ENCODE assay signal across 8 mouse cellular contexts in genomic region chr11:51635127-51635524, GRCm38 (mm10). TPM values are rescaled to one million over a fixed set of nuclear protein-coding genes. Genes with fewer than 3 reads are reported as not detected.
DNase-seq lines count a peak whose midpoint lies in the region; ATAC-seq and TF ChIP-seq lines count a peak whose summit lies in the region.

No protein-coding gene starts in this region.

- peak overlapping the region; percentile 57 for H3K4me2 ChIP-seq in kidney, embryonic 14.5 days (replicated peaks; ENCODE audit: low read depth, low read length)
- H3K4me2 ChIP-seq in hindbrain, embryonic 13.5 days, result peak overlapping the region; percentile 74
- peak overlapping the region; percentile 91 for H3K4me2 ChIP-seq in midbrain, embryonic 12.5 days (replicated peaks)

- no peak for TF ChIP-seq POLR2A in bone marrow macrophage, adult 2 months (IDR thresholded peaks at IDR 0.05; ENCODE audit: borderline replicate concordance, low read depth, low read length)

- peak overlapping the region; percentile 51; the same call in 1 of the 2 replicates for H3K27ac ChIP-seq in kidney, embryonic 14.5 days (ENCODE audit: low read depth, low read length)
- peak overlapping the region; percentile 83 for H3K27ac ChIP-seq in bone marrow macrophage, adult 2 months (ENCODE audit: insufficient read depth, low read depth, low read length)
- peak overlapping the region; percentile 86 for H3K27ac ChIP-seq in hindbrain, embryonic 13.5 days
- peak overlapping the region; percentile 71; the same call in 1 of the 2 replicates for H3K27ac ChIP-seq in midbrain, embryonic 12.5 days (replicated peaks)

- 19% methylated on average over 6 of the region's 6 CpGs for WGBS in kidney, embryonic 14.5 days
- WGBS in hindbrain, embryonic 13.5 days, result 22% methylated on average over 6 of the region's 6 CpGs
- WGBS in midbrain, embryonic 12.5 days, result 21% methylated on average over 6 of the region's 6 CpGs

- ATAC-seq in kidney, embryonic 14.5 days (ENCODE audit: low FRiP score, low TSS enrichment), result no peak
- peak; percentile 25 for ATAC-seq in hindbrain, embryonic 13.5 days (ENCODE audit: low FRiP score)
- ATAC-seq in midbrain, embryonic 12.5 days (ENCODE audit: low FRiP score, low read depth), result no peak

- peak overlapping the region; percentile 71 for H3K4me3 ChIP-seq in kidney, embryonic 14.5 days (ENCODE audit: low read length)
- H3K4me3 ChIP-seq in bone marrow macrophage, adult 2 months (ENCODE audit: insufficient read depth, low read length), result peak overlapping the region; percentile 90
- peak overlapping the region; percentile 77 for H3K4me3 ChIP-seq in hindbrain, embryonic 13.5 days
- H3K4me3 ChIP-seq in midbrain, embryonic 12.5 days, result peak overlapping the region; percentile 75

- H3K9me3 ChIP-seq in kidney, embryonic 14.5 days (ENCODE audit: control insufficient read depth, low read length), result no peaks in the 10 kb centered on the region
- no peaks in the 10 kb centered on the region for H3K9me3 ChIP-seq in hindbrain, embryonic 13.5 days
- H3K9me3 ChIP-seq in midbrain, embryonic 12.5 days, result no peaks in the 10 kb centered on the region

- H3K4me1 ChIP-seq in kidney, embryonic 14.5 days (ENCODE audit: control insufficient read depth, insufficient read depth, low read length), result peaks cover 20% of the 10 kb centered on the region; the same call in 1 of the 2 replicates
- H3K4me1 ChIP-seq in bone marrow macrophage, adult 2 months (ENCODE audit: control insufficient read depth, insufficient read depth, low read length), result peaks cover 53% of the 10 kb centered on the region
- peaks cover 39% of the 10 kb centered on the region for H3K4me1 ChIP-seq in hindbrain, embryonic 13.5 days (replicated peaks)
- H3K4me1 ChIP-seq in midbrain, embryonic 12.5 days, result peaks cover 21% of the 10 kb centered on the region

- no peaks in the 10 kb centered on the region for H3K36me3 ChIP-seq in kidney, embryonic 14.5 days (ENCODE audit: control insufficient read depth, insufficient read depth, low read length)
- no peaks in the 10 kb centered on the region for H3K36me3 ChIP-seq in hindbrain, embryonic 13.5 days
- H3K36me3 ChIP-seq in midbrain, embryonic 12.5 days, result no peaks in the 10 kb centered on the region

- H3K27me3 ChIP-seq in kidney, embryonic 14.5 days (ENCODE audit: control insufficient read depth, insufficient read depth, low read length), result no peaks in the 10 kb centered on the region
- H3K27me3 ChIP-seq in hindbrain, embryonic 13.5 days, result peaks cover 7% of the 10 kb centered on the region
- peaks cover 12% of the 10 kb centered on the region; the same call in 1 of the 2 replicates for H3K27me3 ChIP-seq in midbrain, embryonic 12.5 days

- TF ChIP-seq CTCF in bone marrow macrophage, adult 2 months (IDR thresholded peaks at IDR 0.05; ENCODE audit: low read depth, low read length), result no peak

- no peak for DNase-seq in kidney, adult 9 months
- no peak for DNase-seq in right cerebral cortex, postnatal 36 days (ENCODE audit: low spot score in 2 of 2)
- no peak for DNase-seq in layer of hippocampus, adult 9-10 months (ENCODE audit: low spot score)
- DNase-seq in urinary bladder, postnatal 36 days (ENCODE audit: low spot score in 2 of 2), result no peak

- peak overlapping the region; percentile 75 for H3K9ac ChIP-seq in kidney, embryonic 14.5 days (ENCODE audit: low read depth, low read length)
- peak overlapping the region; percentile 86 for H3K9ac ChIP-seq in hindbrain, embryonic 13.5 days
- H3K9ac ChIP-seq in midbrain, embryonic 12.5 days (replicated peaks), result peak overlapping the region; percentile 79

RNA-seq across cellular contexts. Expression of gene Rmnd5b, which starts 0.6 kb away (rescaled TPM):
- polyA plus RNA-seq in kidney, embryonic 14.5 days (2014; fragmentation: Nextera tagmentation; extraction: Ambion mirVana), result 38.9 and 48.7 TPM in 2 replicates
- 42.4 and 43.7 TPM in 2 replicates for polyA plus RNA-seq in bone marrow macrophage, adult 2 months (2012; ENCODE audit: insufficient read depth, insufficient read length, missing spikeins)
- polyA plus RNA-seq in hindbrain, embryonic 13.5 days (2015; fragmentation: Nextera tagmentation; extraction: Ambion mirVana), result 74.8 and 77.7 TPM in 2 replicates
- polyA plus RNA-seq in midbrain, embryonic 12.5 days (2016; fragmentation: Nextera tagmentation; extraction: Ambion mirVana), result 44.3 and 46.8 TPM in 2 replicates

RNA-seq across cellular contexts. Expression of gene N4bp3, which starts 15.5 kb away (rescaled TPM):
- 18.5 and 22.6 TPM in 2 replicates for polyA plus RNA-seq in kidney, embryonic 14.5 days (2014; fragmentation: Nextera tagmentation; extraction: Ambion mirVana)
- polyA plus RNA-seq in bone marrow macrophage, adult 2 months (2012; ENCODE audit: insufficient read depth, insufficient read length, missing spikeins), result 8.7 and 9.8 TPM in 2 replicates
- polyA plus RNA-seq in hindbrain, embryonic 13.5 days (2015; fragmentation: Nextera tagmentation; extraction: Ambion mirVana), result 12.9 and 14.1 TPM in 2 replicates
- 10.7 and 11.8 TPM in 2 replicates for polyA plus RNA-seq in midbrain, embryonic 12.5 days (2016; fragmentation: Nextera tagmentation; extraction: Ambion mirVana)

RNA-seq across cellular contexts. Expression of gene Nhp2, which starts 15.6 kb away (rescaled TPM):
- polyA plus RNA-seq in kidney, embryonic 14.5 days (2014; fragmentation: Nextera tagmentation; extraction: Ambion mirVana), result 211 and 264 TPM in 2 replicates
- 33.9 and 38.8 TPM in 2 replicates for polyA plus RNA-seq in bone marrow macrophage, adult 2 months (2012; ENCODE audit: insufficient read depth, insufficient read length, missing spikeins)
- polyA plus RNA-seq in hindbrain, embryonic 13.5 days (2015; fragmentation: Nextera tagmentation; extraction: Ambion mirVana), result 99.6 and 108 TPM in 2 replicates
- polyA plus RNA-seq in midbrain, embryonic 12.5 days (2016; fragmentation: Nextera tagmentation; extraction: Ambion mirVana), result 118 and 128 TPM in 2 replicates

RNA-seq across cellular contexts. Expression of gene D930048N14Rik, which starts 15.6 kb away (rescaled TPM):
- 2.4 and 3.8 TPM in 2 replicates for polyA plus RNA-seq in kidney, embryonic 14.5 days (2014; fragmentation: Nextera tagmentation; extraction: Ambion mirVana)
- polyA plus RNA-seq in bone marrow macrophage, adult 2 months (2012; ENCODE audit: insufficient read depth, insufficient read length, missing spikeins), result 8.1 and 9.2 TPM in 2 replicates
- polyA plus RNA-seq in hindbrain, embryonic 13.5 days (2015; fragmentation: Nextera tagmentation; extraction: Ambion mirVana), result 0.63 and 0.83 TPM in 2 replicates
- 0.51 TPM in 2 replicates for polyA plus RNA-seq in midbrain, embryonic 12.5 days (2016; fragmentation: Nextera tagmentation; extraction: Ambion mirVana)

RNA-seq across cellular contexts. Expression of gene Hnrnpab, which starts 28.5 kb away (rescaled TPM):
- 628 and 680 TPM in 2 replicates for polyA plus RNA-seq in kidney, embryonic 14.5 days (2014; fragmentation: Nextera tagmentation; extraction: Ambion mirVana)
- 144 and 159 TPM in 2 replicates for polyA plus RNA-seq in bone marrow macrophage, adult 2 months (2012; ENCODE audit: insufficient read depth, insufficient read length, missing spikeins)
- 400 and 427 TPM in 2 replicates for polyA plus RNA-seq in hindbrain, embryonic 13.5 days (2015; fragmentation: Nextera tagmentation; extraction: Ambion mirVana)
- 771 and 878 TPM in 2 replicates for polyA plus RNA-seq in midbrain, embryonic 12.5 days (2016; fragmentation: Nextera tagmentation; extraction: Ambion mirVana)
